Mouse (Mus musculus) right cerebral cortex, postnatal 10 days (tissue): ENCODE results near the gene Clic6.
"Not testable (repeated sequence)": the region's sequence is repeated elsewhere in the genome, so short reads cannot be mapped to it uniquely, and the experiment has no call there.

Experiments
- DNase-seq, 2 experiments: peaks; one replicate each; pipeline ENCODE4 v3.0.0; 2021; ENCODE audit warnings: low spot score in 2 of 2

The Clic6 gene

GRCm38 (mm10) chr16:92470706-92471105 lies 14.8 kb upstream of the Clic6 start, which contains the start of gene Rcan1:
Rcan1 (minus strand) TSS chr16:92470867.
- DNase-seq: no peak

DNA sequence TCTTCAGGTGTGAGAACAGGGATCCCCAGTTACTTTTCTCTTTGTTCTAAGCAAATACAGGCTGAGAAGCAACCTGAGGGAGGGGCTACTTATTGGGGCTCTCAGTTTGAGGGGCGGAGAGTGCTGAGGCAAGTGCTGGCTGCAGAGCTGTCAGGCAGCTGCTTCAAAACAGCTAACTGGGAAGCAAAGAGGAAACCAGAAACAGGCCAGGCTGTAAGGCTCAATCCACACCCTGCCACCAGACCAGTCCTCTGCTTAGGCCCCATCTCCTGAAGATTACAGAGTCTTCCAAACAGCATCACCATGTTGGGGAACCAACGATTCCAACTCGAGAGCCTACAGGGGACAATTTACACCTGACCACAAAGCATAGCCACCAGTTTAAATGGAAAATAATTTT lies 12.6 kb upstream of the Clic6 start:
- DNase-seq: no peak

GRCm38 (mm10) chr16:92475093-92475860 lies 10.3 kb upstream of the Clic6 start:
- no peak for DNase-seq

DNA sequence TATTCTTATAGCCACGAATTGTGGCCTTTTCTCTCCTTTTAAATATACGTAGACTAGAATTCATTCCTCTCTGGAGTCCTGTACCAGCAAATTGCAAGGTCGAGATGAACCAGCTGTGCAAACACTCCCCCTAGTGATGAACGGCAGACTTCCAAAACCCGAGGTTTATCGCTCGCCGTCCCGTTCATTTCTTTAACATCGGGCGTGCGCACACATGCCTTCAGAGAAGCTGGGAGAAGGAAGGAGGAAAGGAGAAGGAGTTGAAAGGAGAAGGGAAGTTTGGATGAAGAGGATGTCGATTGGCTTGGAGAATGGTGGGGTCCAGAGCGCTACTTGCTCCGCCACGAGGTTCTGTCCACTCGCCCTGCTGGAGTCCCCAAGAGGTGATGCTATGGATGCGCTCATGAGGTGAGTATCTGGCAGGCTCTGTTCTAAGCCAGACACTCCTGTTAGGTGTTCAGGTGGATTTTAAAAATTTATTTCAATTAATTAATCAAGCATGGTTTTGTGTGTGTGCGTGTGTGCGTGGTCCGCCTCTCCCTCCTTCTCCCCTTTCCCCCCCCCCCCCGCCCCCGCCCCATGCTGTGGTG lies 6.9 kb upstream of the Clic6 start:
- DNase-seq: peak; percentile 72 to 81

DNA sequence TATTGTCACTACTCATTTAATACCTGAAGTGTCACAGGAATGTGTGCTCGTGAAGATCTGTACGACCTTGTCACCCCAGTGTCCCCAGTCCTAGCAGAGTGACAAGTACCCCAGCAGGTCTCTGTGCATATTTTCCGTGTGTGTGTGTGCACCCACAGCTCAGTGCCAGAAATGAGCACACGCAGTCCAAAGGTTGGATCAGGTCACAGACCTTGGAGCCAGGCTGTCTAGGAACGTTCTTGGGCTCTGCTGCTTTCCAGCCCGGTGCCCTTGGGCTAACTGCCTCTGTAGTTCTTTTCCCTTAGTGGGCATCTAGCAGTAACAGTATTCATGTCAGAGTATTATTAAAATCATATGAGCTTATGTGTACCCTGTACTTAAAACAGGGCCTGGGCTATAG lies 1.6 kb downstream of the Clic6 start:
- DNase-seq: no peak

DNA sequence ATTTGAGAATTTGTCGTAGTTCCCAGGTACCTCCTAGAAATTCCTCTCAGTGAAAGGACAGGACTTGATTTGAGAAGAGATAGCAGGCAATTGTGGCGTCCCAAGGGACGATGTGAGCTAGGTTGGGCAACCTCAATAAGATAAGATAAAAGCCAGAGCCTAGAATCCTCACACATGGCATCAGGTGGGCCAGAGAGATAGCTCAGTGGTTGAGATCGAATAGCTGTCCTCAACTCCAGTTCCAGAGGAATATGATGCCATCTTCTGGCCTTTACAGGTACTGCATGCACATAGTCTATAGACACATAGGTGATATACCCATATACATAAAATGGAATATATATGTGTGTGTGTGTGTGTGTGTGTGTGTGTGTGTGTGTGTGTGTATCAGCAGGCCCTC lies 2.0 kb downstream of the Clic6 start:
- peak; percentile 46 to 59 for DNase-seq

GRCm38 (mm10) chr16:92488456-92488855 lies 2.9 kb downstream of the Clic6 start:
- DNase-seq: no peak

DNA sequence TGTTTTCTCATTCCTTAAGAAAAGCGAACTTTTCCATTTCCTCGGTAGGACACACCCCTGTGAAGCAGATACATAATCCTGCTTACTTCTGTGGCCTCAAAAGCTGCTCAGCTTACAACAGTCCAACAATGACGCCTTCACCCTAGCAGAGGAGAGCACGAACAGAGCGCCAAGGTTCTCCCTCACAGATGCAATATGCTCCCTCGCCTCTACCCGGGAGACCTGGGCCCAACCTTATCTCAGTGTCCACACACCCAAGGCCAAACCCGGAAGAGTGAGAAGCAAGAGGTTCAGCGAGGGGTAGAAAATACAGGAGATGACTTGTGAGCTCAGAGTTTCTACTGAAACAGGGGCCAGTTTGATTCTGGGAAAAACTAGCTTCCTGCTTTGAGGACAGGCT lies 3.8 kb downstream of the Clic6 start:
- no peak for DNase-seq

DNA sequence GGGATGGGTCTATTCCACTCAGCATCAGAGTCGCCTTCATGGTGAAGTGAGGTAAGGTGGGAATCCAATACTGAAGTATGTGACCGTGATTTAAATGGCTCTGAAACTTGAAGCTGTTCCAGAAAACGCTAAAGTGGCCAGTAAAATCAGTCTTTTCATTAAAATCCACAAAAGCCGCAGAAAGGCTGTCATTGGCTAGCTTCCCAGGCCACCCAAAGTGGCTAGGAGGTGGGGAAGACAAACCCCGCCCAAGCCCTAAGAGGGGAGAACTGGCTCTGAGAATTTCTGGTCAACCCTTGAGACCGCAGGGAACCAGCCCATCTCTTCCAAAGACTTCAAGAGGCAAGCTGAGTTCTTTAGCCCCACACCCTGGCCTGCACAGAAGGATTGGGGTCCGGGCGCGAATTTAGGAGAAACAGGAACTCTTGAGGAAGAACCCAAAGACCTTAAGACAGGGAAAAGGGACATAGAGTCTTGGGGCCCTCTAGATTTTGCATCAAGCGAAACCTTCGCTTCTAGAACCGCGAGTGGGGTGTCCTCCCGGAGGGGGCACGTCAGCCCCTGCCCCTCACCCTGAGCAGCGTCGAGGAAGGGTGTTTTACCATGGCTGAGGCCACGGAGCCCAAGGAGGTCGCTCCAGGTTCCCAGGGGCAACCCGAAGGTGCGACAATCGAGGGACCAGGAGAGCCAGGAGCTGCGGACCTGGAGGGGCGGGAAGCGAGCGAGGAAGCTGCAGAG lies 12.5 kb downstream of the Clic6 start:
- DNase-seq: no peak

GRCm38 (mm10) chr16:92498589-92498981 lies 13.0 kb downstream of the Clic6 start:
- no peak for DNase-seq

GRCm38 (mm10) chr16:92499324-92499723 lies 13.8 kb downstream of the Clic6 start:
- DNase-seq: no peak

DNA sequence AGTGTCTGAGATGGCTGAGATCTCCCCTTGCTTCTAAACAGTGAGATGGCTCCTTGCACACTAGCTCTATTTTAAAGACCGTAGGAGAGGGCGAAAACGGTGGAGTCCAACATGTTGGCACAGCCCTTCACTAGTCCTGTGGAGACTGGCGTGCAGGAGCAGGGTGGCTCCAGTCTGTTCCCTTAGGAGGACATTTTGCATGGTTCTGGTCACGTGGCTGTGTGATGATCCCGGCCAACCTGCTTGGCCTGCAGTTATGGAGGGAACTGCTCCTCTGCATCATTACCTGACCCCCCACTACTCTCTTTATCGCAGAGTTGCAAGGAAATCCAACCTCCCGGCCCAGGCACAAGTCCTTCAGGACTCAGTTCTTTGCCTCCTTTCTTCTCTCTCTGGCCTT lies 15.0 kb downstream of the Clic6 start:
- no peak for DNase-seq

DNA sequence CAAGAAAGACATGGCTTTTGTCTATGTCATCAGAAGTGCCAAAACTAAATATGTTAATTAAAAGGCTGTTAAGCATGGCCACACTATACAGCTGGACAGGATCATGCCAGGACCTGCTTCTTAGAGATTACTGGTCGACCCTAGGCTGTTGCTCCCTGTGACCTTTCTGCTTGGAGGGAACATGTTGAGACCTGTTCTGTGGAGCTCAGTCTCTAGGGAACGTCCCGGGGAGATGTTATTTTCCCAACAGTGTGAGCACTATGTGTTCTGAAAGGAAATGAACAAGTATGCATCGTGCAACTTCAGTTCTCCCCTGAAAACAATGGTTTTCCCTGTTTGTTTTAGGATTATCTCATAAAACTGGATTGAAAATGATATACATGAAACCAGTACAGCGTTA lies 17.6 kb downstream of the Clic6 start:
- DNase-seq: no peak

- no peak for DNase-seq
Observed at GRCm38 (mm10) chr16:92507573-92507972, 22.0 kb downstream of the Clic6 start.

GRCm38 (mm10) chr16:92510835-92511772 lies 25.6 kb downstream of the Clic6 start:
- DNase-seq: peak; percentile 40 to 50

DNA sequence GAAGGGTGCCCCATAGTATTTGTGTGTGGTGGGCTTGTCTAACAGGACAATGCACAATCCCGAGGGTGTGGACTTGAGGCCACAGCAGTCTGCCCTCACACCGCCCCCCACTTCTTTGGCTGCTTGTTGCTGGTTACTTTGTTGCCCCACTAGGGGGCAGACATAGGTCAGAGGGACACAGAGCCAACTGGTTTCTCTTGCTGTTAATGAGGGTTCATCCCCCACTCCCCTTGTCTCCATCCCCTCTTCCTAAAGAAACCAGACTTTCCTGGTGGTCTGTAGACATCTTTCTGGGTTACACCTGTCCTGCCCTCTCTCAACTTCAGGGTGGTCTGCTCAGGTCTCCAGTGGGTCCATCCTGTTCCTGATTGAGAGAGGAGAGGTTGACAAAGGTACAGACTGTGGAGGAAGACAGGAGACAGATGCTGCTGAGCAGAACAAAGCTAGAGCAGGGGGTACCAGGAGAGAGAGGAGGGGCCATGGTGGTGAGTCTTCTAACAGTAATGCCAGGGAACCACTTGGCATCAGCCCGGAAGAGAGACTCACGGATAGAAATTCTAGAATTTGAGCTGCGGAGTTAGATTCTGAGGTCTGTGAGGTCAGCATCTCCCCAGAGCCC lies 26.3 kb downstream of the Clic6 start:
- no peak for DNase-seq

- DNase-seq: not testable (repeated sequence)
Observed at GRCm38 (mm10) chr16:92514896-92515295, 29.4 kb downstream of the Clic6 start.

- DNase-seq: no peak
Observed at GRCm38 (mm10) chr16:92516139-92516538, 30.6 kb downstream of the Clic6 start.

DNA sequence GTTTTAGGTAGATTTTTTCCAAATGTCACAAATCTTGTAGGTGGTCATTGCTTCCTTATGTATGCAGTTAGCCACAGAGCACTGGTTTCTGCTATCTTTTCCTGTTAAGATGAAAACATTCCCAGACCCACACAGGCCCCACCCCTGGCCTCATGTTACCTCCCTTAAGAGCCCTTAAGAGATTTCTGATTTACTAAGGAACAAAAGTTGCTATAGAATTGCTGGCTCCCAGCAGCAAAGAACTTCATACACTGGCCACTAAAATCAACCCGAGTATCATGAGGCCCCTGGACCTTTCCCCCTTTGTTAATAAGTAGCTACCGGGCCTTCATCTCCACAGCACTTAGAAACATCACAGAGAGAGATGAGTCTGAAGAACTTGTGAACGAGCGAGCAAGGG lies 33.2 kb downstream of the Clic6 start:
- DNase-seq: no peak

DNA sequence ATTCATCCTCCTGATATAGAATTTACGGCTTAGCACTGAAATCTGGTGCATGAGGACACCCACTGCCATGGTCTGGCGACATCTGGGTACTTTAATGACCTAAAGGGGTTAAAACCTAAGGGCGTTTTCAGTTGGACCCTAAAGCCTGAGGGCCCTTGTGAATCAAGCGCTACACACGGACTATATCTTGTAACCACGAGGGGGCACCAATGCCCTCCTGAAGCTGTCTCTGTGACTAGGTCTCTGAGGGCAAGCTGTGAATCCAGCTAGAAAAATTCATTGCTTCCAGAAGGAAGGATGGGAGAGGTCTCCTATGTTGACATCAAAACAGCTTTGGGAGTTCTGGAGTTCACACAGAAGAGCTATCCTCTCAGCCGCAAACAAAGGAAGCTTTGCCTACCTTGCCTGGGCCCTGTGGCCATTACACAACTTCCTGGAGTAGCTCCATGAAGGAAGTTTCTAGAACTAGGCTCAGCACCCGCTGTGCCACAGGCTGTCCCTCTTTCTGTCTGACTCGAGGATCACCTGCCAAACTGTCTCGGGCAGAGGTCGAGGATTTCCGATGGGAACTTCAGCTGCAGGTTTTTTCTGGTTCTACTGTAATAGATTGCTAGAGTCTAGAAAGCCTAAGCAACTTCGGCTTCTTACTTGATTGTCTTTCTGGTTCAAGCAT lies 34.4 kb downstream of the Clic6 start:
- DNase-seq: peak; percentile 47 to 64

GRCm38 (mm10) chr16:92523351-92523750 lies 37.8 kb downstream of the Clic6 start:
- DNase-seq: no peak
